Mouse (Mus musculus): Measurements from ENCODE around the gene Synpo2.

DNA sequence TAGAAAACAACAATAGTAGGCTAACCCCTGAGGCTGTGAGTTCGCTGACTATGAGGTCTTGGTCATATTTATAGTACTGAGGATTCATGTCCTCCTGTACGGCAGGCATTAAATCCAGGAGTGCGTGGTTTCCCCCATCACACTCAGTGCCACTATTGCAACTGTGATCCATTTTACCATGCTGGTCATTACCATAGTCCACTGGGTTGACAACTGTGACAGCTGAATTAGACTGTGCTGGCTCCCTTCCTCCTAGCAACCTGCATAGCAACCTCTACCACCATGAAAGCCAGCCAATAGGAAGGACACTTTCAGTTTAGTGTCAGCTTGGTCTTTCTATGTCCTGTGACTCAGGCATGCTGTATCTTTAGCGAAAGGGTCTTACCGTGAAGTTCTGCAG, 48.3 kb upstream of the Synpo2 start:
- TF ChIP-seq FLI1 (IDR thresholded peaks at IDR 0.05; ENCODE audit: low read length) (no peak), GATA1 (IDR thresholded peaks at IDR 0.05; ENCODE audit: borderline replicate concordance, low read length) (no peak)
